ENCODE assay signal across 8 mouse cellular contexts in the genomic region with DNA sequence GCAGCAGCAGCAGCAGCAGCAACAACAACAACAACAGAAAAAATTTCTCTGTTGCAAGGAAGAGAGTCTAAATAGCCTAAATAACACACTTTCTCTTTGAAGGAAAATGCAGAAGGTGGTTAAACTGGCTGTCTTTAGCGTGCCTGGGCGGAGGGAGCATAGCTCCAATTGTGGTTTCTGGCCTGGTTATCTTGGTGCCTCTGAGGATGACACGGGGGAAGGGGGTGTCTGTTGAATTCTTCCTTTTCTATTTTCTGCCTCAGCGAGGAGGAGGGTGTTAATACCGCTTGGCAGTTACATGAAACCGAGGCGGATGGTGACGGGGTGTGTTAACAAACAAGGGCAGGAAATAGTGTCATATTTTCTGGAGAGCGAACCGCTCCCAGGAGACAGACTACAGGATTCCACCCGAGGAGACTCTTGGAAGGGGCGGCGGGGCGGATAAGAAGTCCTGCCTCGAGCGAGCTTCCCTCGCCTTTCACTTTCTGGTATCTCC. TPM values are rescaled to one million over a fixed set of nuclear protein-coding genes. Genes with fewer than 3 reads are reported as not detected.
DNase-seq lines count a peak whose midpoint lies in the region; ATAC-seq and TF ChIP-seq lines count a peak whose summit lies in the region.

No protein-coding gene starts in this region.

- H3K9me3 ChIP-seq in hindbrain, postnatal 0 days (ENCODE audit: low read length) = no peaks in the 10 kb centered on the region
- no peaks in the 10 kb centered on the region for H3K9me3 ChIP-seq in stomach, embryonic 16.5 days (replicated peaks; ENCODE audit: control insufficient read depth, low read length)

- intact Hi-C loops in gastrocnemius, postnatal 14 days (cut with DNase I; ENCODE audit: low total_unique reads) = loop anchor here (5.0 to 10.0 kb wide), 2 partner anchors 64 to 201 kb away; a partner anchor contains a TSS
- intact Hi-C loops in left cerebral cortex, adult 2 months (cut with DNase I) = loop anchor here (1.0 to 10.0 kb wide), 3 partner anchors 64 to 824 kb away; no protein-coding TSS in a partner anchor

- H3K4me1 ChIP-seq in hindbrain, postnatal 0 days (ENCODE audit: insufficient read depth, low read length) = no peaks in the 10 kb centered on the region
- H3K4me1 ChIP-seq in stomach, embryonic 16.5 days (ENCODE audit: control insufficient read depth, insufficient read depth, low read length) = peaks cover 11% of the 10 kb centered on the region; the same call in 1 of the 2 replicates

- no peak for ATAC-seq in hindbrain, postnatal 0 days
- ATAC-seq in stomach, embryonic 16.5 days (ENCODE audit: insufficient read depth, low FRiP score) = no peak

- H3K4me2 ChIP-seq in hindbrain, postnatal 0 days (ENCODE audit: low read depth, low read length) = peak overlapping the region; percentile 59
- H3K4me2 ChIP-seq in stomach, embryonic 16.5 days (ENCODE audit: low read depth, low read length) = peak overlapping the region; percentile 70

- no peak for TF ChIP-seq CTCF in hindbrain, postnatal 0 days (IDR thresholded peaks at IDR 0.05; ENCODE audit: low read depth)
- no peak for TF ChIP-seq CTCF in left cerebral cortex, adult 2 months (IDR thresholded peaks at IDR 0.05)

- peak overlapping the region; percentile 29 for H3K4me3 ChIP-seq in hindbrain, postnatal 0 days (ENCODE audit: low read length)
- peak overlapping the region; percentile 48 for H3K4me3 ChIP-seq in left cerebral cortex, adult 2 months
- peak overlapping the region; percentile 46 for H3K4me3 ChIP-seq in stomach, embryonic 16.5 days (replicated peaks; ENCODE audit: low read length)

- H3K27ac ChIP-seq in hindbrain, postnatal 0 days = no peak overlapping the region; the same call in 1 of the 2 replicates
- H3K27ac ChIP-seq in left cerebral cortex, adult 2 months = peak overlapping the region; percentile 54; the same call in 1 of the 2 replicates
- no peak overlapping the region for H3K27ac ChIP-seq in stomach, embryonic 16.5 days (ENCODE audit: low read length)

- no peaks in the 10 kb centered on the region for H3K27me3 ChIP-seq in hindbrain, postnatal 0 days (ENCODE audit: insufficient read depth, low read length)
- H3K27me3 ChIP-seq in stomach, embryonic 16.5 days (ENCODE audit: control insufficient read depth, insufficient read depth, low read length) = no peaks in the 10 kb centered on the region

- H3K36me3 ChIP-seq in hindbrain, postnatal 0 days (ENCODE audit: insufficient read depth, low read length) = no peaks in the 10 kb centered on the region
- H3K36me3 ChIP-seq in stomach, embryonic 16.5 days (ENCODE audit: control insufficient read depth, insufficient read depth, low read length) = no peaks in the 10 kb centered on the region

- peak; percentile 23 for DNase-seq in layer of hippocampus, adult 11-12 months (ENCODE audit: low spot score)
- no peak for DNase-seq in layer of hippocampus, adult 9-10 months (ENCODE audit: low spot score)
- DNase-seq in cerebellum, postnatal 10 days = peak; percentile 31 to 54
- peak; percentile 58 for DNase-seq in gastrocnemius, postnatal 14 days
- DNase-seq in hindbrain, postnatal 0 days (ENCODE audit: low spot score) = peak; percentile 27
- DNase-seq in left cerebral cortex, adult 2 months (ENCODE audit: extremely low spot score in 1 of 2, low spot score in 2 of 2) = peak; percentile 47 to 56
- peak; percentile 62 to 66 for DNase-seq in lung, postnatal 4 days

- WGBS in hindbrain, postnatal 0 days = 19% methylated on average over 17 of the region's 17 CpGs
- 23% methylated on average over 17 of the region's 17 CpGs for WGBS in stomach, embryonic 16.5 days

- peak overlapping the region; percentile 33; the same call in 1 of the 2 replicates for H3K9ac ChIP-seq in hindbrain, postnatal 0 days (replicated peaks; ENCODE audit: low read length)
- H3K9ac ChIP-seq in stomach, embryonic 16.5 days (ENCODE audit: low read length) = peak overlapping the region; percentile 67

RNA-seq across cellular contexts. Expression of a gene that starts 27.2 kb away (rescaled TPM):
- total RNA-seq in gastrocnemius, postnatal 14 days (2021) = not detected
- not detected in 2 replicates for total RNA-seq in hindbrain, postnatal 0 days (2014; rRNA removed)
- 0.48 and 0.63 TPM in 2 replicates for polyA plus RNA-seq in hindbrain, postnatal 0 days (2015; fragmentation: Nextera tagmentation; extraction: Ambion mirVana)
- total RNA-seq in left cerebral cortex, adult 2 months (2021) = under 1 TPM in 1 of 2 experiments, not detected in 1; 0.95 TPM
- polyA plus RNA-seq in stomach, embryonic 16.5 days (2015; fragmentation: Nextera tagmentation; extraction: Ambion mirVana) = 1.3 and 2.1 TPM in 2 replicates

RNA-seq across cellular contexts. Expression of a gene that starts 34.2 kb away (rescaled TPM):
- total RNA-seq in gastrocnemius, postnatal 14 days (2021) = 1 to 10 TPM; 3.9 to 4.3 TPM
- total RNA-seq in hindbrain, postnatal 0 days (2014; rRNA removed) = 32.6 and 33.5 TPM in 2 replicates
- 14.6 and 14.7 TPM in 2 replicates for polyA plus RNA-seq in hindbrain, postnatal 0 days (2015; fragmentation: Nextera tagmentation; extraction: Ambion mirVana)
- 10 to 100 TPM; 52.8 to 57.0 TPM for total RNA-seq in left cerebral cortex, adult 2 months (2021)
- 3.2 and 3.6 TPM in 2 replicates for polyA plus RNA-seq in stomach, embryonic 16.5 days (2015; fragmentation: Nextera tagmentation; extraction: Ambion mirVana)
